Mouse (Mus musculus) ovary, postnatal 14 days (tissue): ENCODE measurements around the gene Chpt1.
A peak's percentile ranks its signal among the peaks of the same experiment; 100 is the strongest.
"Not testable (repeated sequence)": the region's sequence is repeated elsewhere in the genome, so short reads cannot be mapped to it uniquely, and the experiment has no call there.

ENCODE experiments used
- DNase-seq: peaks from one replicate; pipeline ENCODE4 v3.0.0; 2022; ENCODE audit warnings: low spot score

The Chpt1 gene

DNA sequence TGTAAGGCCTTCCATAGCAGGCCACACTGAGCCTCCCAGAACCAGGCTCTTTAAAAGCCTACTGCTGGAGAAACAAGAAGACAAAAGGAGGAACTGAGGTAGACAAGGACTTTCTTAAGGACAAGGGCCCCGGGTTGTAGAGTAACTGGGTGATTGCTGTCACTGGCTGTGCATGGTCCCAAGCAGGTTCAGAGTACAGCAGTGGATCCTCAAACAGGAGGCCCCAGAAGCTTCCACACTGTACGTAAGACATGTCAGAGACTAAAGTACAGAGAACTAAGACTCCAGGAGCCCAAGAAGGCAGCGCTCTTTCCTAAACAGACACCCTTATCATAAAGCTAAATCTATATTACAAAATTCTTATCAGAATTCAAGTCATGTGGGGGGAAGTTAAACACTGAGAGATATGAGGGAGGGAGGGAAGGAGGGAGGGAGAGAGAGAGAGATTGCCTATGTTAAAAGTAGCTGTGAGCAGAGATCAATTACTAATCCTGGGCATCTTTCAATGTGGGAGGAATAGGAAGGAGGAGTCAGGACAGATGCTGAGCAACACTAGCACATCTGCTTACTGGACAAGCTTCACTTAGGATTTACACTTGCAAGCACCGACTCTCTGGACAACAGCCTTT, 8.8 kb downstream of the Chpt1 start:
- no peak for DNase-seq

DNA sequence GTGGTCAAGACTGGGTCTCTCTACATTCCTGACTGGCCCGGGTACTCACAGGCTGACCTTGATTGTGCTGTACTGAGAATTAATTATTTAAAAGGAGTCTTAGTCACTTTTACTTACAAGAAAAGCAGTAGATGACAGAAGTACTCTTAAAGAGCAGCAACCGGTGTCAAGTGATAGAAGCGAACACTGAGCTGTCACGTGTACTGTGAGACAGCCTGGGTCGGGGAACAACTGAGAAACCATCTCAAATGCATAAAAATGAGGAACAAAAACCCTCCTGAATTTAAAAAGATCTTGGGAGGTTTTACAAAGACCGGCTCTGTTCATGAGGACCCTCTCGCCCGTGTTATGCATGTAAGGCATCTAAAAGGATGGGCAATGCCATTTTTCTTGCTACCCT, 11.2 kb downstream of the Chpt1 start:
- no peak for DNase-seq

DNA sequence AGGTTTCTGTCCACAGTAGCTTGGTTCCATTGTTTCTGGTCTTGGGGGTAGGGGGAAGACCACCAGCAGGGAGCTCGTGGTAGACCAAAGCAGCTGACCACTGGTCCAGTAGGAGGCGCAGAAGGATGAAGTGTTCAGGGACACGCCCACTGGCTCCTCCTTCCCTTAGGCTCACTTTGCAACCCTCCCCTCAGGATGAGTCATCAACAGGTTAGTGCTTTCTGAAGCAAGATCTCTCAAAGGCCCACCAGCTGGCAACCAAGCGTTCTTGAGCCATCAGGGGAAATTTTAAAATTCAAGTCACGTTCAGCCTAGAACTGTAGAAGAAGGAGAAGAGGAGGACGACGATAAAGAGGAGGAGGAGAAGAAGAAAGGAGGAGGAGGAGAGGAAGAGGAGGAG, 12.2 kb downstream of the Chpt1 start:
- DNase-seq: no peak

DNA sequence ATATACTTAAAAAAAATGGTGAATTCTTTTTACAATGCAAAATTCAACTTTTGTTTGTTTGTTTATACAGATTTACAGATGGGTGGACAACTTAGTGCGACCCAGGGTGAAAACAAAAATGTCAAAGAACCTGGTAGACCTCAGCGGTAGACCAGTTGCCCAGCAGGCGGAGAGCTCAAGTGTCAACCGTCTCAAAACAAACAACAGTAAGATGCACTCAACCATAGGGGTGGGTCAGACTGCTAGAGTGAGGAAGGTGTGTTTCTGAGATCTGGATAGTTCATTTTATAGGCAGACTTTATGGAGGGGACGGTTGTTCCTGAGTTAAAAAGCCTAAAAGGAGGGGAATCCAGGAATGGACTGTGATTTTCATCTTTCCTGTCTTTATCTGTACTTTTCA, 15.2 kb downstream of the Chpt1 start:
- no peak for DNase-seq

GRCm38 (mm10) chr10:88482866-88483265, 21.0 kb downstream of the Chpt1 start:
- DNase-seq: not testable (repeated sequence)

DNA sequence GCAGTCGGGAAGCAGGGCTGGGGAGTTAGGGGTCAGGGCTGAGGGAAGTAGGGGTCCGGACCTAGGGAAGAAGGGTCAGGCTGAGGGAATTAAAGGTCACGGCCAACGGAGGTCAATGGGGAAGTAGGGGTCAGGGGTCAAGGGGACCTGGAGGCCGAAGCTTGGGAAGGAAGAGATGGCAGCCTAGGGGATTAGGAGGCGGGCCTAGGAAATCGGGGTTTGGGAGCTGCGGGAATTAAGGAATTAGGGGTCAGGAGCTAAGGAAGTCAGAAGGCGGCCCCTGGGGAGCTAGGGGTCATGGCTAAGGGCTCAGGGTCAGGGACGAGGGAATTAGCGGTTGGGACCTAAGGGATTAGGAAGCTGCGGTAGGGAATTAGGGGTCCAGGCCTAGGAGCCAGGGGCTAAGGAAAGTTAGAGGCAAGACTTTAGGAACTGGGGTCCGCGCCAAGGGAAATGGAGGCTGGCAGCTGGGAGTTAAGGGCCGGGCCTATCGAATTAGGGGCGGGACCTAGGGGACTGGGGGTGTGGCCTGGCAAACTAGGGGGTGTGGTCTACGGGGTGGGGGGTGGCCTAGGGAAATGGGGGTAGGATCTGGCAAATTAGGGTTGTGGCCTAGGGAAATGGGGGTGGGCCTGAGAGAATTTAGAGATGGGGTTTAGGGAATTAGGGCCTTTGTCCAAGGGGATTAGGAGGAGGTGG, 43.6 kb downstream of the Chpt1 start:
- no peak for DNase-seq

DNA sequence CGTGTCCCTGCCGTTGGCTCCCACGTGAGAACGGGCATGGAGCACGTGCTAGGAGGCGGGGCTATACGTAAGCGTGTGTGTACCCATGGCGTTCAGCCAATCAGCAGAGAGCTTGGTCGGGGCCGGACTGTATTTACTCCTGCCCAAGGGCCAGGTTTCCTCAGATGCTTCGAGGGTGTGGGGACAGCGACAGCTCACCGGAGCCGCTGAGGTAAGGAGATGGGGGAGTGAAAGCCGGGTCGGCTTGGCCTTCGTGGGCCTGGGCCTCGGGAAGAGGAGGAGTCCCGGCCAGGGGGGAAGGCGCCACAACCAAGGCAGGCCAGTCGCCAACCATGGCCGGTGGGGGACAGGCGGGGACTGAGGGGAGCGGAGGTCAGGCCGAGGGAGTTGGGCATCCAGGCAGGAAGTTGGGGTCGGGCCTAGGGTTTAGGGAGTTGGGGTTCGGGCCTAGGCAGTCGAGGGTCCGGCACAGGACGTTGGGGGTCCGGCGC, 44.3 kb downstream of the Chpt1 start, which contains the start of gene Sycp3:
TSS of gene Sycp3 (plus strand) at position 68 of the 491 bp plus-strand sequence.
- no peak for DNase-seq

DNA sequence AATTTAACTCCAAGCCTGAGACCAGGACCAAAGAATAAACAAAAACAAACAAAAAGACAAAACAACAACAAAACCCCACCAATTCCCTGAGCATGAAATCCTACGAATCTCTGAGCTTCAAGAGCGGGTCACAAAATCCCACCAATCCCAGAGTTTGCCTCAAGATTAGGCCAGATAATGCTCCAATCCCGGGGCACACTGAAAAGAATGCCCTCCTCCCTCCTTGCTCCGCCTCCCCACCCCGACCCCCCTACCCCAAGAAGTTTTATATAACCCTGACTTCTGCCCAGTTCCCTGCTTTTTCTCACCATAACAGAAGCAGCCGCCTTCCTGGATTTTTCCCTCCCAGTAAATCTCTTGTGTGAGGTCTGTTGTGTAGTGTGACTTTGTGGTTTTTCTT, 46.1 kb downstream of the Chpt1 start:
- DNase-seq: no peak

DNA sequence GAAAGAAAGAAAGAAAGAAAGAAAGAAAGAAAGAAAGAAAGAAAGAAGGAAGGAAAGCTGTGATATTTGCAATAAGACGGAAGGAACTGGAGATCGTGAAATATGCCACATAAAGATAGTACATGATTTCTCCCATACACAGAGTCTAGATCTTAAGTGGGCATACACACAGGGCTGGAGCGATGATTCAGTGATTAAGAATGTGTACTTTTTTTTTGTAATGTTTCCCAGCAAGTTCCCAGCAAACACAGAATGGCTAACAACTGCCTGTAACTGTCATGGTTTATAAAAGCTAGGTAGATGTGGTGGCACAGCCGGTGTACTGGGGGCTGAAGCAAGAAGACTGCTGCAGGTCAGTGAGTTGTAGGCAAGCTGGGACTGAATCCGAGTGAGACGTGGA, 51.9 kb downstream of the Chpt1 start:
- DNase-seq: no peak

- peak; percentile 20 for DNase-seq
These were observed 52.7 kb downstream of the Chpt1 start for GRCm38 (mm10) chr10:88451221-88451620.

- DNase-seq: no peak
These were observed 62.6 kb downstream of the Chpt1 start for GRCm38 (mm10) chr10:88441224-88441623.

DNA sequence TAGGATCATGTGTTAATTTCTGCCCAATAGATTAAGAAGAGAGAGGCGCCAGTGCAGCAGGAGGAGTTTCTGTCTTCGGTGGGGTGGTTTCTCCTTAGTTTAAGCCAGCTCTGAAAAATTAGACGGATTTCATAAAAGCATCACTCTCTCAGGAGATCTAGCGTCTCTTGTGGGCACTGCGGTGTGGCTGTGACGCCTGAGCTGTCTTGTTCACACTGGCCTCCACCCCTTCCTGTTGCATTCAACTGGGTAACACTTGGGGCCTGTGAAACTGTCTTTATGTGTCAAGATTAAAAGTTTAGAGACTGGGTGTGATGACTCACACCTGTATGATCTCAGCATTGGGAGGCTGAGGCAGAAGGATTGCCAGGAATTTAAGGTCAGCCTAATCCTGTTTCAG, 75.9 kb downstream of the Chpt1 start:
- DNase-seq: no peak

GRCm38 (mm10) chr10:88426896-88427295, 77.0 kb downstream of the Chpt1 start:
- DNase-seq: no peak

- peak; percentile 60 for DNase-seq
These were observed 77.6 kb downstream of the Chpt1 start for GRCm38 (mm10) chr10:88426158-88426816.

GRCm38 (mm10) chr10:88420655-88421435, 83.0 kb downstream of the Chpt1 start:
- DNase-seq: no peak

DNA sequence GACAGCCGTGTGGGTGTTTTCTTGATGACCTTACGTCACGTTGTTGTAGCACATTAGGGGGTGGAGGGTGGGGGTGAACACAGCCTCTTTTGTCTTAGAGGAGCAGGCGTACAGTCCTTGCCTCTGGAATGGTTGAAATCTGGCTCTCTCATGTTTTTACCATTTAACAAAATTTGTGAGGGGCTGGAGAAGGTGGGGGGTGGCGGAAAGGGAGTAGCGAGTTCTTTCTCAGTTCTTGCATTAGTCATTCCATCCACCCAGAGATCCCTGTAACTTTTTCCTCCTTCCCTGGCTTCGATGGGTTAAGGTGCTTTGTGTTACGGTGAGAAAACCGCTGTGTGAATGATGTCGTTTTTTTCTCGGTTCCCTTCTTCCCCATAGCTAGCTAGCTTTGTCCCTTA, 83.7 kb downstream of the Chpt1 start:
- DNase-seq: no peak

DNA sequence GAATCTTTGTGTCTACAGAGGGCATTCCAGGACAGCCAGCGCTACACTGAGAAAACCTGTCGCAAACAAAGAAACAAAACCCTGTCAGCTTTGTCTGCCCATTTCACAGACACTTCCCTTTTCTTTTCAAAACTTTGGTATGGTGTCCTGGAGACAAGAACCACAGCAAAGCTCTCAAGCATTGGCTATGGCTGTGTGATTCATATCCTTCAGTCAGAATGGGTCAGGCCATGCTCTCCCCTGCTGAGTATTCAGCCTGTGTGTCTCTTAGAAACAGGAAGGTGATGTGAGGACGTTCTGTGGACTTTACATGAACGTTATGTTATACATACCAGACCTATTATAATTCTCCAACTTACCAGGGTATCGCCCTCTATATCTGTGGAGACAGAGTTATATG, 86.2 kb downstream of the Chpt1 start:
- no peak for DNase-seq

GRCm38 (mm10) chr10:88412290-88412995, 91.4 kb downstream of the Chpt1 start:
- DNase-seq: no peak

- DNase-seq: no peak
These were observed 94.1 kb downstream of the Chpt1 start for GRCm38 (mm10) chr10:88409751-88410150.

GRCm38 (mm10) chr10:88407875-88408631, 95.8 kb downstream of the Chpt1 start:
- no peak for DNase-seq

GRCm38 (mm10) chr10:88405812-88406211, 98.1 kb downstream of the Chpt1 start:
- no peak for DNase-seq
